Mouse (Mus musculus) ES-Bruce4 (cell line): ENCODE measurements around the gene Wars.

Experiments
- CTCF ChIP-seq: IDR thresholded peaks from one replicate; pipeline ENCODE4 v1.8.1; 2011; ENCODE audit warnings: low read depth, low read length
- POLR2A ChIP-seq: IDR thresholded peaks from one replicate; pipeline ENCODE4 v1.8.1; 2011; ENCODE audit warnings: low read length; ENCODE audit not compliant: insufficient read depth

- TF ChIP-seq POLR2A (no peak), CTCF (no peak)
Observed at GRCm38 (mm10) chr12:108887077-108887476, 6.9 kb downstream of the Wars start.
